Mouse (Mus musculus) ES-Bruce4 (cell line): ENCODE data around the gene Ppp1r3g.

ENCODE experiments used
- CTCF ChIP-seq: IDR thresholded peaks from one replicate; pipeline ENCODE4 v1.8.1; 2011; ENCODE audit warnings: low read depth, low read length
- POLR2A ChIP-seq: IDR thresholded peaks from one replicate; pipeline ENCODE4 v1.8.1; 2011; ENCODE audit warnings: low read length; ENCODE audit not compliant: insufficient read depth

- TF ChIP-seq POLR2A: no peak
- TF ChIP-seq CTCF: no peak
Observed at GRCm38 (mm10) chr13:35911476-35911875, 47.2 kb upstream of the Ppp1r3g start.
